Mouse (Mus musculus) liver, embryonic 13.5 days (tissue): Measurements from ENCODE around the gene Gm3417. TPM values are rescaled to one million over a fixed set of nuclear protein-coding genes. Genes with fewer than 3 reads are reported as not detected.

ENCODE experiments used
- ATAC-seq: fragments of 200-750 bp; cut with Nextera tagmentation; 2 replicates; pipeline ENCODE4 v1.8.0; 2017; ENCODE audit warnings: low read depth, mild to moderate bottlenecking, moderate number of reproducible peaks, moderate library complexity
- DNase-seq: peaks from one replicate; pipeline ENCODE4 v3.0.0; 2022
- H3K27ac ChIP-seq: fragments of 300-500 bp; sonication (generic); 2 replicates; pipeline ENCODE4 v1.5.1; 2015; ENCODE audit warnings: moderate library complexity, mild to moderate bottlenecking, inconsistent platforms
- H3K27me3 ChIP-seq: fragments of 300-500 bp; sonication (generic); 2 replicates; pipeline ENCODE4 v1.6.1; 2015; ENCODE audit warnings: mild to moderate bottlenecking, inconsistent platforms
- H3K36me3 ChIP-seq: fragments of 300-500 bp; sonication (generic); 2 replicates; pipeline ENCODE4 v1.6.1; 2015; ENCODE audit warnings: mild to moderate bottlenecking, inconsistent platforms
- H3K4me1 ChIP-seq: fragments of 300-500 bp; sonication (generic); replicated peaks from 2 replicates; pipeline ENCODE4 v1.6.1; 2015; ENCODE audit warnings: inconsistent platforms
- H3K4me2 ChIP-seq: fragments of 300-500 bp; sonication (generic); 2 replicates; pipeline ENCODE4 v1.6.1; 2015; ENCODE audit warnings: inconsistent platforms, mild to moderate bottlenecking, moderate library complexity
- H3K4me3 ChIP-seq: fragments of 300-500 bp; sonication (generic); replicated peaks from 2 replicates; pipeline ENCODE4 v1.5.1; 2015; ENCODE audit warnings: mild to moderate bottlenecking, inconsistent platforms
- H3K9ac ChIP-seq: fragments of 300-500 bp; sonication (generic); 2 replicates; pipeline ENCODE4 v1.6.1; 2015; ENCODE audit warnings: mild to moderate bottlenecking, inconsistent platforms
- H3K9me3 ChIP-seq: fragments of 300-500 bp; sonication (generic); replicated peaks from 2 replicates; pipeline ENCODE4 v1.6.1; 2016; ENCODE audit warnings: inconsistent platforms
- WGBS: fragments of 180-500 bp; shearing (Covaris S2); methylation state at CpG from one replicate; pipeline ENCODE4 v1.1.7; 2015; ENCODE audit not compliant: insufficient replicate concordance; 5-methylcytosine and 5-hydroxymethylcytosine counted together
- polyA plus RNA-seq: library from polyadenylated mRNA; unstranded; fragments of >200 nt; fragmentation: Nextera tagmentation; extraction: Ambion mirVana; gene quantifications from 2 replicates; pipeline ENCODE4 v1.2.1, GENCODE M21; 2015

The Gm3417 gene
- polyA plus RNA-seq, 1 experiment from 2014 or later, result 1.7 TPM

GRCm38 (mm10) chr17:14921582-14921981 lies 57.0 kb downstream of the Gm3417 start:
- Histone ChIP-seq H3K9me3 (no peaks in the 10 kb centered on the region), H3K27ac (no peak overlapping the region), H3K9ac (no peak overlapping the region), H3K4me1 (no peaks in the 10 kb centered on the region), H3K36me3 (no peaks in the 10 kb centered on the region), H3K4me3 (no peak overlapping the region), H3K4me2 (no peak overlapping the region), H3K27me3 (0 out of 2 replicates have a peak, but pooled peaks cover 8% of the 10 kb centered on the region)
- DNase-seq, result no peak
- ATAC-seq, result no peak
- WGBS, result 33% methylated on average over 6 of the region's 6 CpGs

- H3K4me3 ChIP-seq, result no peak overlapping the region
- H3K36me3 ChIP-seq, result no peaks in the 10 kb centered on the region
- no peak for ATAC-seq
- WGBS, result 74% methylated on average over 8 of the region's 8 CpGs
- no peak overlapping the region for H3K4me2 ChIP-seq
- DNase-seq, result no peak
- no peak overlapping the region for H3K27ac ChIP-seq
- no peaks in the 10 kb centered on the region for H3K9me3 ChIP-seq
- no peak overlapping the region for H3K9ac ChIP-seq
- 0 out of 2 replicates have a peak, but pooled peaks cover 8% of the 10 kb centered on the region for H3K27me3 ChIP-seq
- H3K4me1 ChIP-seq, result no peaks in the 10 kb centered on the region
These were observed 60.7 kb downstream of the Gm3417 start for GRCm38 (mm10) chr17:14917866-14918265.

- H3K36me3 ChIP-seq, result no peaks in the 10 kb centered on the region
- no peaks in the 10 kb centered on the region for H3K4me1 ChIP-seq
- no peak for ATAC-seq
- H3K27ac ChIP-seq, result no peak overlapping the region
- no peaks in the 10 kb centered on the region for H3K9me3 ChIP-seq
- no peak for DNase-seq
- no peak overlapping the region for H3K4me3 ChIP-seq
- H3K27me3 ChIP-seq, result 0 out of 2 replicates have a peak, but pooled peaks cover 8% of the 10 kb centered on the region
- WGBS, result 67% methylated on average over 4 of the region's 4 CpGs
- H3K9ac ChIP-seq, result no peak overlapping the region
- no peak overlapping the region for H3K4me2 ChIP-seq
These were observed 64.2 kb downstream of the Gm3417 start for GRCm38 (mm10) chr17:14914401-14914800.

Other genes starting within 250 kb of the Gm3417 start
- gene Wdr27, start 35.6 kb downstream of the Gm3417 start, polyA plus RNA-seq, result 1.3 and 1.7 TPM in 2 replicates
- 11.2 and 14.4 TPM in 2 replicates for gene 1600012H06Rik, start 35.6 kb downstream of the Gm3417 start, polyA plus RNA-seq
- 95.9 and 100 TPM in 2 replicates for gene Phf10, start 17.5 kb downstream of the Gm3417 start, polyA plus RNA-seq
- 5.3 and 5.9 TPM in 2 replicates for gene 9030025P20Rik, start 322 bp downstream of the Gm3417 start, polyA plus RNA-seq
- gene Gm3435, start 31.4 kb upstream of the Gm3417 start, polyA plus RNA-seq, result 3.8 and 4.8 TPM in 2 replicates
- gene Ermard, start 62.4 kb upstream of the Gm3417 start, polyA plus RNA-seq, result 28.6 and 31.5 TPM in 2 replicates
- gene Tcte3, start 62.7 kb upstream of the Gm3417 start, polyA plus RNA-seq, result 2.1 and 3.1 TPM in 2 replicates
- gene Gm3448, start 62.7 kb upstream of the Gm3417 start, polyA plus RNA-seq, result 3.9 and 4.9 TPM in 2 replicates